Mouse (Mus musculus) heart, embryonic 12.5 days (tissue): Measurements from ENCODE around the gene Atf2. TPM values are rescaled to one million over a fixed set of nuclear protein-coding genes. Genes with fewer than 3 reads are reported as not detected.
"Not testable (repeated sequence)": the region's sequence is repeated elsewhere in the genome, so short reads cannot be mapped to it uniquely, and the experiment has no call there.

Experiments used
- ATAC-seq: fragments of 200-750 bp; cut with Nextera tagmentation; 2 replicates; pipeline ENCODE4 v1.8.0; 2017; ENCODE audit warnings: moderate TSS enrichment, moderate library complexity; ENCODE audit not compliant: insufficient number of reproducible peaks, low FRiP score
- H3K27ac ChIP-seq: fragments of 300-500 bp; sonication (generic); 2 replicates; pipeline ENCODE4 v1.5.1; 2016; ENCODE audit warnings: mild to moderate bottlenecking, moderate library complexity; ENCODE audit not compliant: poor library complexity, severe bottlenecking
- H3K27me3 ChIP-seq: fragments of 300-500 bp; sonication (generic); replicated peaks from 2 replicates; pipeline ENCODE4 v1.6.1; 2016; ENCODE audit warnings: mild to moderate bottlenecking, moderate library complexity
- H3K36me3 ChIP-seq: fragments of 300-500 bp; sonication (generic); 2 replicates; pipeline ENCODE4 v1.6.1; 2016; ENCODE audit warnings: mild to moderate bottlenecking, moderate library complexity
- H3K4me1 ChIP-seq: fragments of 300-500 bp; sonication (generic); replicated peaks from 2 replicates; pipeline ENCODE4 v1.6.1; 2016; ENCODE audit warnings: mild to moderate bottlenecking
- H3K4me2 ChIP-seq: fragments of 300-500 bp; sonication (generic); 2 replicates; pipeline ENCODE4 v1.6.1; 2016; ENCODE audit warnings: mild to moderate bottlenecking, moderate library complexity
- H3K4me3 ChIP-seq: fragments of 300-500 bp; sonication (generic); 2 replicates; pipeline ENCODE4 v1.5.1; 2016; ENCODE audit warnings: mild to moderate bottlenecking
- H3K9ac ChIP-seq: fragments of 300-500 bp; sonication (generic); 2 replicates; pipeline ENCODE4 v1.6.1; 2016; ENCODE audit warnings: mild to moderate bottlenecking, moderate library complexity
- H3K9me3 ChIP-seq: fragments of 300-500 bp; sonication (generic); replicated peaks from 2 replicates; pipeline ENCODE4 v1.6.1; 2016; ENCODE audit warnings: mild to moderate bottlenecking, moderate library complexity
- WGBS: fragments of 180-500 bp; shearing (Covaris S2); methylation state at CpG from one replicate; pipeline ENCODE4 v1.1.7; 2016; 5-methylcytosine and 5-hydroxymethylcytosine counted together
- polyA plus RNA-seq: library from polyadenylated mRNA; unstranded; fragments of >200 nt; fragmentation: Nextera tagmentation; extraction: Ambion mirVana; gene quantifications from 2 replicates; pipeline ENCODE4 v1.2.1, GENCODE M21; 2016

Atf2 gene
- polyA plus RNA-seq, 1 experiment from 2014 or later = 47.9 TPM

DNA sequence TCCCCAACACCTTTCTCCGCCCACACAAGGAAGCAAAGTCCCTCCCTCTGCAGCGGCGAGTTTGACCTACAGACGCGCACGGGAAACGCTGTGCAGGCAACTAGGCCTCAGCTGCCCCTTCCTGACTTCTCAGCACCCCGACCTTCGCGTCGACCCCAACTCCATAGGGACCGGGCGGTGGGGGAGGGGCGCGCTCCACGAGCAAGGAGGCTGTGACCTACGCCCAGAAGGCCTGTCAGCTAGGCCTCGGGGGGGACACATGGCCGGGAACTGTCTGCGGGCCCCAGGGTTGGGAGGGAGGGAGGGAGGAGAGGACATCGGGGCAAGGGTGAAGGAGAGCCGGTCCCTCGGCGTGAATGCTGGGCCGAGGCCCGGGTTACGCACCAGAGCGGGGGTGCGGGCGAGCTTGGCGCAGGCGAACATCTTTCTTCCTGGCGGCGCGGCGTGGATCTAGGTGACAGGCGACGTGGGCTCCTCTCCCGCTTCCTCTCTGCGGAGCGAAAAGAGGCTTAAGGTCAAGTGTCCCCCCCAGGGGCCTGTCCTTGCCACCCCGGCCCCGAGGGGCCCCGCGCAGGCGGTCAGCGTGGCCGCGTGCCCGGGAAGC lies 18.2 kb upstream of the Atf2 start:
- Histone ChIP-seq H3K36me3 (peaks cover 35% of the 10 kb centered on the region), H3K9ac (peak overlapping the region; percentile 100), H3K27ac (peak overlapping the region; percentile 97), H3K4me3 (peak overlapping the region; percentile 97), H3K9me3 (no peaks in the 10 kb centered on the region), H3K4me1 (peaks cover 11% of the 10 kb centered on the region), H3K4me2 (peak overlapping the region; percentile 75), H3K27me3 (no peaks in the 10 kb centered on the region)
- under 1% methylated on average over 42 of the region's 50 CpGs for WGBS
- ATAC-seq = peak; percentile 70

DNA sequence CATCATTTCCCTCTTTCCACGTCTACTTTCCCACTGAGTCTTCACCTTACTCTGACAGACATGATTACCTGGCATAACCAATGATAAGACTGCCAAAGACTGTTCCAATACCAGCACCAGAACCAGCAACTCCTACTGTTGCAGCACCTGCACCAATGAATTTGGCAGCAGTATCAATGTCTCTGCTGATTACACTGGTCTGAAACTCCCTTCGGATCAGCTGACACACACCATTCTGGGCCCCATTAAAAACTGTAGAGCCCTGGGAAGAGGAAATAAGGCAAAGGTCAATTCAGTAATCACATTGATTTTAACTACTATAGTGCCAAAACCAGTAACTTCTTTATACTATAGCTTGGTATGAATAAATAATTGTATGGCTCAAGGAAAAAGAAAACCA lies 16.7 kb upstream of the Atf2 start:
- Histone ChIP-seq H3K36me3 (peaks cover 42% of the 10 kb centered on the region), H3K27ac (no peak overlapping the region), H3K9ac (no peak overlapping the region; the same call in 1 of the 2 replicates), H3K4me3 (peak overlapping the region; percentile 27; the same call in 1 of the 2 replicates), H3K9me3 (no peaks in the 10 kb centered on the region), H3K4me1 (peaks cover 11% of the 10 kb centered on the region), H3K4me2 (peak overlapping the region; percentile 51), H3K27me3 (no peaks in the 10 kb centered on the region)
- 73% methylated on average over 2 of the region's 2 CpGs for WGBS
- no peak for ATAC-seq

- H3K36me3 ChIP-seq = peaks cover 49% of the 10 kb centered on the region
- not testable (repeated sequence) for H3K4me2 ChIP-seq, H3K27me3 ChIP-seq, H3K9me3 ChIP-seq, H3K27ac ChIP-seq, ATAC-seq, H3K9ac ChIP-seq, H3K4me3 ChIP-seq, H3K4me1 ChIP-seq
These were observed 12.2 kb upstream of the Atf2 start for GRCm38 (mm10) chr2:73904679-73905078.

GRCm38 (mm10) chr2:73903536-73903935 lies 11.1 kb upstream of the Atf2 start:
- Histone ChIP-seq H3K4me3 (no peak overlapping the region), H3K4me2 (no peak overlapping the region), H3K27me3 (no peaks in the 10 kb centered on the region), H3K9ac (no peak overlapping the region), H3K4me1 (peaks cover 2% of the 10 kb centered on the region), H3K9me3 (no peaks in the 10 kb centered on the region), H3K36me3 (peaks cover 41% of the 10 kb centered on the region), H3K27ac (no peak overlapping the region)
- 90% methylated on average over 2 of the region's 2 CpGs for WGBS
- no peak for ATAC-seq

DNA sequence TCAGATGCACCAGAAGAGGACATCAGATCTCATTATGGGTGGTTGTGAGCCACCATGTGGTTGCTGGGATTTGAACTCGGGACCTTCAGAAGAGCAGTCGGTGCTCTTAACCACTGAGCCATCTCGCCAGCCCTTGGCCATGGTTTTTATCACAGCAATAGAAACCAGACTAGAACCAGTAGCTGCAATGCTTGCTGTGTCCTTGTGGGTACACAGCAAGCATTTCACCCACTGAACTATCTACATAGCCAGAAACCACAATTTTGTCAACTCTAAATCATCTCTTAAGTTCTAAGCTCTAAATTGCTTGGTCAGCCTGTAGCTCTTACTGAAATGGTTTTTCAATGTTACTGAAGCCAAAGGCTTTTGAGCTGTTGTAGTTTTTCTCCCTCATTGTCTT lies 9.9 kb upstream of the Atf2 start:
- not testable (repeated sequence) for H3K4me3 ChIP-seq, H3K4me1 ChIP-seq, H3K9me3 ChIP-seq, H3K27me3 ChIP-seq, H3K27ac ChIP-seq, H3K4me2 ChIP-seq, H3K9ac ChIP-seq, ATAC-seq
- peaks cover 29% of the 10 kb centered on the region for H3K36me3 ChIP-seq
- WGBS = 93% methylated on average over 3 of the region's 3 CpGs

GRCm38 (mm10) chr2:73901169-73901568 lies 8.7 kb upstream of the Atf2 start:
- no peak for ATAC-seq
- H3K4me3 ChIP-seq = no peak overlapping the region
- H3K36me3 ChIP-seq = peaks cover 18% of the 10 kb centered on the region
- H3K4me2 ChIP-seq = no peak overlapping the region
- no peaks in the 10 kb centered on the region for H3K4me1 ChIP-seq
- no peaks in the 10 kb centered on the region for H3K9me3 ChIP-seq
- no peaks in the 10 kb centered on the region for H3K27me3 ChIP-seq
- H3K27ac ChIP-seq = no peak overlapping the region
- no peak overlapping the region for H3K9ac ChIP-seq

DNA sequence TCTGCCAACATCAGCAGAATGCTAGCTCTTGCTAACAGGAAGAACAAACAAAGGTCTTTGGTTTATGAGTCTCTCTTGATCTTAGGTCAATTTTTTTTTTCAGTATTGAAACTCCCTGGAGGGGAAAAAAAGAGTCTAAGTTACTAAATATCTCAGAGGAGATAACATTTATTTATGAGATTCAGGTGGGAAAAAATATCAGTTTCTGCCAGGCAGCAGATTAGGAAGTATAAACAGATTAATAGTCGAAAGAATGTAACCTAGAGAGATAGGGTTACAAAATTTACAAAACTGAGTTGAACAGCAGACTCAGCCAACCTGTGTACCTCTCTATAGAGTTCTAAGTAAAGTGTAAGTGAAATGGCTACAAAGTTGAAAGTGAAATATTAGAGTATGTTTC lies 7.9 kb upstream of the Atf2 start:
- H3K9me3 ChIP-seq = no peaks in the 10 kb centered on the region
- H3K4me2 ChIP-seq = no peak overlapping the region
- H3K27ac ChIP-seq = no peak overlapping the region
- no peaks in the 10 kb centered on the region for H3K27me3 ChIP-seq
- no peak for ATAC-seq
- H3K4me1 ChIP-seq = no peaks in the 10 kb centered on the region
- H3K36me3 ChIP-seq = peaks cover 15% of the 10 kb centered on the region
- H3K4me3 ChIP-seq = no peak overlapping the region
- WGBS = 68% methylated on average over 1 of the region's 1 CpGs
- H3K9ac ChIP-seq = no peak overlapping the region

DNA sequence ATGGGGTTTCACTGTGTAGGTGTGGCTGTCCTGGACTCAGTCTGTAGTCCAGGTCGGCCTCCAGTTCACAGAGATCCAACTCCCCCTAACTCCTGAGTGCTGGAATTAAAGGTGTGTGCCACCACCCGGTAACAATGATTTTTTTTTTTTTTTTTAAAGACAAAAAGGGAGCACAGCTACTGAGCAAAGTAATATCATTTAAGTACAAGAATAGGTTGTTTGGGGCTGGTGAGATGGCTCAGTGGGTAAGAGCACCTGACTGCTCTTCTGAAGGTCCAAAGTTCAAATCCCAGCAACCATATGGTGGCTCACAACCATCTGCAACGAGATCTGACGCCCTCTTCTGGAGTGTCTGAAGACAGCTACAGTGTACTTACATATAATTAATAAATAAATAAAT lies 4.5 kb upstream of the Atf2 start:
- not testable (repeated sequence) for H3K27ac ChIP-seq, H3K4me1 ChIP-seq, H3K4me2 ChIP-seq, ATAC-seq, H3K27me3 ChIP-seq, H3K9me3 ChIP-seq, H3K9ac ChIP-seq, H3K36me3 ChIP-seq, H3K4me3 ChIP-seq
- 66% methylated on average over 4 of the region's 4 CpGs for WGBS

DNA sequence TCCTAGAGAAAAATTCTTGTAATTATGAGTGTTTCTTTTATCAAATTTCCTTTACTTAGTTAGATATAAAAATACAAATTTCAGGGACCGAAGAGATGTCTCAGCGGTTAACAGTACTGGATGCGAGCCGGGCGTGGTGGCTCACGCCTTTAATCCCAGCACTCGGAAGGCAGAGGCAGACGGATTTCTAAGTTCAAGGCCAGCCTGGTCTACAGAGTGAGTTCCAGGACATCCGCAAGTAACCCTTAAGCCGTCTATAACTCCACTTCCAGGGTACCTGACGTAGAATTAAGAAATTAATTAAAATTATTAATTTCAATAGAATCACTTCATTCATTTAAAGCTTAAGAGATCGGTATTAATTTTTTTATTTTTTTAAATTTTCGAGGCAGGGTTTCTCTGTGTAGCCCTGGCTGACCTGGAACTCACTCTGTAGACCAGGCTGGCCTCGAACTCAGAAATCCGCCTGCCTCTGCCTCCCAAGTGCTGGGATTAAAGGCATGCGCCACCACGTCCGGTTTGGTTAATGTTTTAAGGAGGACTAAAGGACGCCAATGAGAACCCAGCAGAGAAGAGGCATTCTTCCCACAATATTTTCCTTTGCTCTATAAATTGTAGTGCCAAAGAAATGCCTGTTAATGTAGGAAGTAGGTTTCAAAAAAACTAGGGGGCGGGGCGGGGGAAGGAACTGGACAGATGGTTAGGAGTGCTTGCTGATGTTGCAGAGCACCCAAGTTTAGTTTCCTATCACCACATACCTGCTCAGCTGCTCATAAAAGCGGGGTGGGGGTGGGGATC lies 1.2 kb upstream of the Atf2 start:
- peak overlapping the region; percentile 66 for H3K4me2 ChIP-seq
- H3K4me1 ChIP-seq = peaks cover 6% of the 10 kb centered on the region; the same call in 1 of the 2 replicates
- no peaks in the 10 kb centered on the region for H3K9me3 ChIP-seq
- H3K27me3 ChIP-seq = no peaks in the 10 kb centered on the region
- 62% methylated on average over 22 of the region's 22 CpGs for WGBS
- H3K4me3 ChIP-seq = peak overlapping the region; percentile 99
- H3K36me3 ChIP-seq = peaks cover 2% of the 10 kb centered on the region; the same call in 1 of the 2 replicates
- no peak for ATAC-seq
- H3K27ac ChIP-seq = no peak overlapping the region
- peak overlapping the region; percentile 71; the same call in 1 of the 2 replicates for H3K9ac ChIP-seq

GRCm38 (mm10) chr2:73891701-73892463 lies 557 bp downstream of the Atf2 start:
- Histone ChIP-seq H3K27me3 (no peaks in the 10 kb centered on the region), H3K4me3 (peak overlapping the region; percentile 99), H3K4me1 (peaks cover 7% of the 10 kb centered on the region; the same call in 1 of the 2 replicates), H3K9ac (peak overlapping the region; percentile 95), H3K27ac (peak overlapping the region; percentile 92), H3K4me2 (peak overlapping the region; percentile 78), H3K9me3 (no peaks in the 10 kb centered on the region), H3K36me3 (peaks cover 2% of the 10 kb centered on the region; the same call in 1 of the 2 replicates)
- under 1% methylated on average over 54 of the region's 54 CpGs for WGBS
- peak; percentile 66 for ATAC-seq

GRCm38 (mm10) chr2:73885997-73886396 lies 6.4 kb downstream of the Atf2 start:
- Histone ChIP-seq H3K27ac (no peak overlapping the region), H3K36me3 (peaks cover 2% of the 10 kb centered on the region; the same call in 1 of the 2 replicates), H3K9ac (no peak overlapping the region), H3K4me1 (peaks cover 2% of the 10 kb centered on the region; the same call in 1 of the 2 replicates), H3K9me3 (no peaks in the 10 kb centered on the region), H3K4me2 (no peak overlapping the region), H3K4me3 (no peak overlapping the region), H3K27me3 (no peaks in the 10 kb centered on the region)
- WGBS = 73% methylated on average over 2 of the region's 2 CpGs
- no peak for ATAC-seq
